Mouse (Mus musculus): ENCODE results near the gene Gm19935. TPM values are rescaled to one million over a fixed set of nuclear protein-coding genes. Genes with fewer than 3 reads are reported as not detected.

Gene Gm19935
- polyA plus RNA-seq, 1 experiment from 2014 or later = not detected

DNA sequence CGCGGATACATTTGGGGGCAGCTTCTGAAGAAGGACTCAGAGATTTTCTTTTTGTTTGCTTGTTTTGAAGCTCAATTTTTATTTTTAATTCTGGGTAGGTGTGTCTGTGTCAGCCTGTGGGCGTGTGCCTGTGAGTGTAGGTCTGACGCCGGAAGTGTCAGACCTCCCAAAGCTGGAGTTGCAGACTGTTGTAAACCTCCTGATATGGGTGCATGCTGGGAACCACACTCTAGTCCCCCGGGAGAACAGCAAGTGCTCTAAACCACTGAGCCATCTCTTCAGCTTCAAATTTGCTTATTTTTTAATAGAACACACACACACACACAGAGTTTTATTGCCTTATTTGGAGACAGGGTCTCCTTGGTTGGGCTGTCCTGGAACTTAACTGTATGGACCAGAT is 25.9 kb upstream of the Gm19935 start:
- no peaks in the 10 kb centered on the region for H3K9me3 ChIP-seq
- H3K27me3 ChIP-seq (ENCODE audit: insufficient read depth, poor library complexity, severe bottlenecking) = no peaks in the 10 kb centered on the region
- no peaks in the 10 kb centered on the region for H3K4me1 ChIP-seq
- WGBS = 80% methylated on average over 6 of the region's 6 CpGs
- no peaks in the 10 kb centered on the region for H3K36me3 ChIP-seq
- DNase-seq (ENCODE audit: low spot score) = no peak
- no peak overlapping the region for H3K4me3 ChIP-seq
- H3K27ac ChIP-seq = no peak overlapping the region

DNA sequence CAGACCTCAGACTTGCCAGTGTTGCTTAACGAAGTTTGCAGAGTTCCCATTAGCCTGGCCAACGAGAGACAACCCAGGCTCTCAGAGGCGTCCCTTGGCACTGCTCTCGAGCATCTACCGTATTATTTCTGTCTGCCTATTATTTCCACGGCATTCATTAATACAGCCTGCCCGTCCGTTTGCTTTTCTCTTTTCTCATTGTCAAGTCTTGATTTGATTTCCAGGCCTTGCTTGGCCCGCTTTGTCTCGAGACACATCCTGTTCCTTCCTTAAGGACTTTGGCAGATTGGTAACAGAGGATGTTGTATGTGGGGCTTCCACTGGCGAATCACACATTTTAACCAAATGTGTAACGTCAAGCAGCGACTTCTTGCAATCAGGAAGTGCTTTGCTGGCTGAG is 24.1 kb upstream of the Gm19935 start:
- DNase-seq (ENCODE audit: low spot score) = no peak
- Histone ChIP-seq H3K9me3 (no peaks in the 10 kb centered on the region), H3K4me3 (no peak overlapping the region), H3K4me1 (no peaks in the 10 kb centered on the region), H3K36me3 (no peaks in the 10 kb centered on the region), H3K27me3 (ENCODE audit: insufficient read depth, poor library complexity, severe bottlenecking) (no peaks in the 10 kb centered on the region), H3K27ac (no peak overlapping the region)
- 71% methylated on average over 13 of the region's 13 CpGs for WGBS

DNA sequence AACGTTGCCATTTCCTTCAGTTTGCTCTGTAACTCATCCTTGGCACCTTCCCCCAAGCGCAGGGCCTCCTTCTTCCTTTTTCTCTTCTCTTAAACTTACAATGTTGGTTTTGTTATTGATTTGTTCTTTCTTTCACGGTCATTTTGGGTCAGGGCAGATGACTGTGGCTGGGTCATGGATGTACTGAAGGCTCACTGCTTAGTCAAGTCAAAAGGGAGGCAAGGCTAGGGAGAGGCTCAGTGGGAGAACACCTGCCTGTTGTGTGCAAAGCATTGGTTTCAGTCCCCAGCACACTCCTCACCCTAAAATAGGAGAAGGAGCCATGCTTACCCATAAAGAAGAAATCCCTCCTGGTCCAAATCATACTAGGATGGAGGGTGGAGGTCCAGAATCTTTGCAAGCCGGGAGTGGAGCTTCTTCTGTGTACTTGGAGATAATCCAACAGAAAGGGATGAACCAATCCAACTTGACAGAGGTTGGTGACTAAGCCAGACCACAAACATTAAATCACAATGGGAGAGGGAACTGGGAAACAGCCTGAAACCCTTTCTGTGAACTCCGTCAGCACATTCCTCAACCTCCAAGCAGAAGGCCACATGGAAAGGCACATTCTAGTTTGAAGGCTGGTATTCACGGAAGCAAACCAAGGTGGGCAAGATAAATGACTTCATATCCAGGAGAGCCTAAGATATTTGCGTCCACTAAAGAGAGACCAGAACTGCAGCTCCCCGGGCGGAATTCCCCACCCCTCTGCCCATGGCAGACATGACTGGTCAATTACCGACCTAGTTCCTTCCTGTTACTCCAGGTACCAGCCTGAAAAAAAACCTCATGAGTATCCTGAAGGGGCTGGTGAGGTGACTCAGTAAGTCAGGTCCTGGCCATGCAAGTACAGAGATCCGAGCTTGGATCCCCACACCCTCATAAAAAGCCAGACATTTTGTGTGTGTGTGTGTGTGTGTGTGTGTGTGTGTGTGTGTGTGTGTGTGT is 22.8 kb upstream of the Gm19935 start:
- WGBS = 72% methylated on average over 11 of the region's 11 CpGs
- Histone ChIP-seq H3K27ac (no peak overlapping the region), H3K4me3 (no peak overlapping the region)

DNA sequence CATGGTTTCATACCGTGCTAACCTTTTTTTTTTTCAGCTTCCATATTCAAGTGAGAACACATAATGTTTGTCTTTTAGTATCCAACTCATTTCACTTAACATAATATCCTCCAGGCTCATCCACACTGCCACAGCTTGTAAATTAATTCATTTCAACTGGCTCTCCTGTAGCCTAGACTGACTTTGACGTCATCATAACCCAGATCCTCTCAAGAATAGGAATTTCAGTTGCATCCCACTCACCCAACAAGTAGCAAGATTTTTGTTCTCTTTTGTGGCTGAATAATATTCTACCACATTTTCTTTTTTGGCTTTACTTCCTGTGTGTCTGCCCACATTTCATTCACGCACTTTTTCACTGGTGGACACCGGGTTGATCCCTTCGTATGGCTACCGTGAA is 20.2 kb upstream of the Gm19935 start:
- Histone ChIP-seq H3K4me1 (0 out of 2 replicates have a peak, but pooled peaks cover 3% of the 10 kb centered on the region), H3K36me3 (no peaks in the 10 kb centered on the region), H3K9me3 (no peaks in the 10 kb centered on the region), H3K27ac (no peak overlapping the region), H3K4me3 (no peak overlapping the region), H3K27me3 (ENCODE audit: insufficient read depth, poor library complexity, severe bottlenecking) (no peaks in the 10 kb centered on the region)
- no peak for DNase-seq (ENCODE audit: low spot score)
- WGBS = 89% methylated on average over 6 of the region's 6 CpGs

More for the DNA sequence above, 22.8 kb upstream of the Gm19935 start:
- no peaks in the 10 kb centered on the region for H3K9me3 ChIP-seq
- DNase-seq (ENCODE audit: low spot score) = no peak
- no peaks in the 10 kb centered on the region for H3K4me1 ChIP-seq
- H3K27me3 ChIP-seq (ENCODE audit: insufficient read depth, poor library complexity, severe bottlenecking) = no peaks in the 10 kb centered on the region
- H3K36me3 ChIP-seq = no peaks in the 10 kb centered on the region

DNA sequence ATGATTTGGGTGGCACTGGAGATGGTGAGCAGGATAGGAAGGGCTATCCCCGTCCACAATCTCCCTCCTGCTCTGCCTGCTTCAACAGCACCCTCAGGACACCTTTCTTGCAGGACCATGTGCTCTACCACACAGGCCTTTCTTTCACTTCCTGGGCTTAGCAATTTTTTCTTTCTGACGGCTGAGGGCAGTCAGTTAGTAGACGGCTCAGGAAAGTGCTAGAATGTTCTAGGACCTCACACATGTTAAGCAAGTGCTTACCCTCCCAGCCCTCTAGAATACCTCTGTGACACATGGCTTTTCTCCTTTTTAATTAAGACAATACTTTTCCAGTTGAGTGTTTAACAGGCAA is 17.1 kb upstream of the Gm19935 start:
- Histone ChIP-seq H3K27ac (no peak overlapping the region), H3K4me1 (peaks cover 5% of the 10 kb centered on the region; the same call in 1 of the 2 replicates), H3K27me3 (ENCODE audit: insufficient read depth, poor library complexity, severe bottlenecking) (no peaks in the 10 kb centered on the region), H3K36me3 (no peaks in the 10 kb centered on the region), H3K4me3 (no peak overlapping the region), H3K9me3 (no peaks in the 10 kb centered on the region)
- 69% methylated on average over 3 of the region's 3 CpGs for WGBS
- no peak for DNase-seq (ENCODE audit: low spot score)

DNA sequence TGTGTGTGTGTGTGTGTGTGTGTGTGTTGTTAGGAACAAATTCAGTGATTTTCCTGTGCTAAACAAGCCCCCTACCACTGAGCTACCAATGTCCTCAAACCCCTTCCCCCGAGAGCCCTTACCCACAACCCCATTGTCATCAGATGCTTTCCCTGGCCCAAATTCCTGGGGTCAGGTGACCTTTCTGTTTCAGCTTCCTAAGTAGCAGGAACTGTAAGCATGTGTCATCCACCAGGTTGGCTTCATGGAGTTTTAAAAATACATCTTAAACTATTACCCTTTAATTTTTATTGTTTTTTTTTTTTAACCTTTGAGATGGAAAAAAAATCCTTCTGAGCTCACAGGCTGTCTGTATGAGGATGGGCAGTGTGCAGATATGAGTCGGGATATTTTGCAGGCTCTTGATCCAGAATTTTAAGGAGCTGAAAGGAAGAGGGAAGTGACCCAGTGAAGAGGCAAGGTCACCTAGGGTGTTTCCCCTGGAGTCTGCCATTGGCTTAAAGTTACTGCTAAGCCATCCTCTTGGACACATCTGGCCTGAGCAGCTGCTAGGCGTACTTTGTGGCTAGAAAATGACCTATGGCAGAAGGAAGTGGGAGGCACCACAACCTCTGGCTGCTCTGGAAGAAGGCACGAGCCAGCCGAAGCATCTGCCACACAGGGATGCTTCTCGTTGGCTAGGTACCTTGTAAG is 16.6 kb upstream of the Gm19935 start:
- Histone ChIP-seq H3K4me3 (no peak overlapping the region), H3K27ac (no peak overlapping the region), H3K27me3 (ENCODE audit: insufficient read depth, poor library complexity, severe bottlenecking) (no peaks in the 10 kb centered on the region), H3K36me3 (no peaks in the 10 kb centered on the region), H3K4me1 (peaks cover 10% of the 10 kb centered on the region; the same call in 1 of the 2 replicates), H3K9me3 (no peaks in the 10 kb centered on the region)
- WGBS = 72% methylated on average over 6 of the region's 6 CpGs
- no peak for DNase-seq (ENCODE audit: low spot score)

DNA sequence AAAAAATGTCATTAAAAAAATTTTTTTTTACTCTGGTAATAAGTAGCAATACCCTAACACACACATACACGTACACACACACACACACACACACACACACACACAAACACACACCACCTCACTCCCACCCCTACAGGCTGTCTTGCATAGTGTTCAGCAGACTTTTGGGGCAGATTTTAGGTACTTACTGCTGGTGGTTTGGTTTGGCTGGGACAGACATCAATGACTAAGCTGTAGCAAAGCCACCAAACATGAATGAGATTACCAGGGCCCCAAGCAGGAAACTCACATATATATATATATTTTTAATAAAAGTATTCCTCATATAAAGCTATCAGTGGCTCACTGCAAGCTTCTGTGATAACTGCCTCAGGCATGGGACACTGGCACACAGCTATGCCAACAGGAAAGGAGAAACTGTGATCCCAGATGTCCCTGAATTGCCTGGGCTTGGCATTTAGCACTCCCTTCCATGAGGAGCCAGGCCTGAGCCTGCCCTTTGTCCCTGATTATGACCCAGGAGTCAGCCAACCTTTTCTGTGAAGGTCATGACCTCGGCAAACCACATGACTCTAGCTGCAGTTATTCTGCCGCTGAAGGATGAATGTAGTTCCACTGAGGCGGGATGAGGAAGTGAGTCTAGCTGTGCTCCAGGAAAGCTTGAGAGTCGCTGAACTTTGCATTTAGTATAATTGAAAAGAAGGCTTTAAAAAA is 15.5 kb upstream of the Gm19935 start:
- H3K27ac ChIP-seq = no peak overlapping the region
- DNase-seq (ENCODE audit: low spot score) = no peak
- WGBS = 61% methylated on average over 5 of the region's 5 CpGs
- peaks cover 19% of the 10 kb centered on the region for H3K4me1 ChIP-seq
- no peak overlapping the region for H3K4me3 ChIP-seq
- H3K27me3 ChIP-seq (ENCODE audit: insufficient read depth, poor library complexity, severe bottlenecking) = no peaks in the 10 kb centered on the region
- no peaks in the 10 kb centered on the region for H3K36me3 ChIP-seq
- no peaks in the 10 kb centered on the region for H3K9me3 ChIP-seq

DNA sequence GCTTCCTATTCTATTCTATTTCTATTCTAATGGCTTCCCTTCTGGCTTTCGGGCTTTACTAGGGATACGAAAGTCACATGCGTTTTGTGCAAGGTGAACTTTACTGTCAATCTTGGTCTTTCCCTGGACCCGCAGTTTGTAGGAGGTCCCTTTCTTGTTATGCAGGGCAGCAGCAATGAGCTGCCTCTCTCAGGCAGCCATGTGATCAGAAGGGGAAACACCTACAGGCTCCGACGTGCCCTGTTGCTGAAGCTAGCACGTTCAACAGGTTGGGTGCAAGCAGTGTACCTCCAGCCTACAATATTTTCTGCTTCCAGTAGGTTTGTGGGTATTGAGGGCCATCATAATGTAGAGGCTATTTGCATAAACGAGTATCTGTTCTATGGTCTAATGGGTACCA is 13.8 kb upstream of the Gm19935 start:
- H3K36me3 ChIP-seq = no peaks in the 10 kb centered on the region
- no peak overlapping the region for H3K27ac ChIP-seq
- H3K4me3 ChIP-seq = no peak overlapping the region
- DNase-seq (ENCODE audit: low spot score) = no peak
- no peaks in the 10 kb centered on the region for H3K27me3 ChIP-seq (ENCODE audit: insufficient read depth, poor library complexity, severe bottlenecking)
- H3K9me3 ChIP-seq = no peaks in the 10 kb centered on the region
- peaks cover 19% of the 10 kb centered on the region for H3K4me1 ChIP-seq
- WGBS = 70% methylated on average over 8 of the region's 8 CpGs

DNA sequence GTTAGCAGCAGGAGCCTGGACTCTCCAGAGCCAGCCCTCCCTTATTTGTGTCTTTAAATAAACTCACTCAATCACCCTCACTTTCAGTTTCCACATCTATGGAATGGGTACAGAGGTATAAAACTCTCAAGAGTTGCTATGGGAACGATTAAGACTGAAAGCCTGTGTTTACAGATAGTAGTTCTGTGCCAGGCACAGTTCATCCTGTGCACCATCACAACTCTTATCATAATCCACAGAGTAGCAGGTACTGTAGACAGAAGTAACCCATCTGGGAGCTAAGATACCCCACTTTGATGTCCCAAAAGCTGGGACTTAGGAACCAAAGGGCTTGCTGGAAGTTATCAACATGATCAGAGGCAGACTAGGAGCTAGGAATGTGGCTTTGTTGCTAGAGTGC is 12.6 kb upstream of the Gm19935 start:
- Histone ChIP-seq H3K36me3 (no peaks in the 10 kb centered on the region), H3K27me3 (ENCODE audit: insufficient read depth, poor library complexity, severe bottlenecking) (no peaks in the 10 kb centered on the region), H3K9me3 (no peaks in the 10 kb centered on the region), H3K27ac (no peak overlapping the region), H3K4me3 (no peak overlapping the region), H3K4me1 (peaks cover 19% of the 10 kb centered on the region)
- WGBS = 70% methylated on average over 1 of the region's 1 CpGs
- DNase-seq (ENCODE audit: low spot score) = no peak

DNA sequence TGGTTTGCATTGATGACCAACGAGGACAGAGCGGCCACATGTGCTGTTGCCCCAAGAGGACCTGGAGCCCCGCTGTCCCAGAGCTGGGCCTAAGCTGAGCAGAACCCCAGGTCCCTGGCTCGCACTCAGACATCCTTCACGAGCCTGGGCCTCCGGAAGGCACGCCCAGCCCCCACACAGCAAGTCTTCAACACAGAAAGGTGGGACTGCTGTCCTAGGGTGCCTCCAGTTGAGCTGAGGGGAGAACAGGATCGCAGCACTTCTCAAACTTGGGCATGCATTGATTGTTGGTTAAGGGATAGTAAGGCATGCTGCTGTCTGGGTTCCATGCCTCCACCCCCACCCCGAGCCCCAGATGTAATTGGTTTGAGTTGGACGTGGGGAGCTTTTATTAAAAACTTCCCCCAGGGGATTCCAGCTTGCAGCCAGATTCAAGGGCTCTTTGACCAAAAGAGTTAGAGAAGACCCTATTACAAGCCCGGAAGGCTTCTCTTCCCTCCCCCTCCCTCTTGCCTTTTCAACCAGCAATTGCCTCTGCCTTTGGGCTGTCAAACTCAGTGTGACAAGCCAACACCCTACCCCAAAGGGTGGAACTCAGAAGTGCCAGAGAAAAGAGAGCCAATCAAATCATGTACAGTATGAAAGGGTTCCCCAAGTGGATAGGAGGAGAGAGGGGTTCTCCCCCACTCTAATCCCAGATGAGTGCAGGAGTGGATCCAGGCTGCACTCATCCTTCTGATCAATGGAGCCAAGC is 12.0 kb upstream of the Gm19935 start:
- WGBS = 2% methylated on average over 11 of the region's 11 CpGs
- Histone ChIP-seq H3K27me3 (ENCODE audit: insufficient read depth, poor library complexity, severe bottlenecking) (no peaks in the 10 kb centered on the region), H3K36me3 (no peaks in the 10 kb centered on the region), H3K9me3 (no peaks in the 10 kb centered on the region), H3K27ac (peak overlapping the region; percentile 85), H3K4me1 (peaks cover 18% of the 10 kb centered on the region), H3K4me3 (peak overlapping the region; percentile 64)
- DNase-seq (ENCODE audit: low spot score) = no peak

DNA sequence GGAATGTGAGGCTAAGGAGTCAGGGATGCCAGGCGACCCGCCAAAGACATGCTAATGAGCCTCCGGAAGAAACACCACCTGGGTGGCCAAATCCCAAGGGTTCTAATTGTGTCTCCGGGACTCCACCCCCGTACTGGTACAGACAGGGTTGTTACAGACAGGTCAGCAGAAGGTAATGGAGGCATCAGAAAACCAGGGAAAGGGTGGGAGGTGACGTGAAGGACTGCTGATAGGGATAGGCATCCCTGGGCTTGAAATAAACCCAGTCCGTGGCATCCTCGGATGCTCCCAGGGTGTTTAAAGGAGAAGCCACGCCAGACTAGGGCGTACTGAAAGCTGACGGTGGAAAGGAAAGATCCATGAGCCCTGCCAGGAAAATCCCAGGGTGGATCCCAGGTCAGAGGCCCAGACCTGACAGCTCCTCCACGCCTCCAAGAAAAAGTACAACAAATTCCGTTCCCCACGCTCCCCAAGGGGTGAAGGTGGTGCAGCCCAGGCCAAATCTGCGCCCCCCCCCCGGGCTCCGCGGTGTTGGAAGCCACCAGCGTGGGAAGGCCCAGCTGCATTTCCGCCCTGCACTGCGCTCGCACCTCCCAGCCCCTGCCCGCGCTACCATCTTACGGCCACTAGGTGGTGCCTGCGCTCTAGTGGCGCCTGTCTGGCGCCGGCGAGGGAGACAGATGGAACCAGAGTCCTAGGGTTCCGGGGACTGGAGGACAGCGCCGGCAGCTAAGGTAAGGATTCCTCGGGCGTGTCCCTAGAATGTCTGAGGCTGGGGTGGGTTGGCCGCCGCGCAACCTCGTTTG is 11.2 kb upstream of the Gm19935 start, which contains the start of gene Chd9:
TSS of gene Chd9 (plus strand) at position 172 of the 806 bp plus-strand sequence.
- H3K36me3 ChIP-seq = no peaks in the 10 kb centered on the region
- H3K4me3 ChIP-seq = peak within 1 kb of the TSS; percentile 64
- no peaks in the 10 kb centered on the region for H3K27me3 ChIP-seq (ENCODE audit: insufficient read depth, poor library complexity, severe bottlenecking)
- no peaks in the 10 kb centered on the region for H3K9me3 ChIP-seq
- WGBS = under 1% methylated on average over 39 of the region's 39 CpGs
- peak within 1 kb of the TSS; percentile 85 for H3K27ac ChIP-seq
- H3K4me1 ChIP-seq = peaks cover 16% of the 10 kb centered on the region
- DNase-seq (ENCODE audit: low spot score) = peak; percentile 94

DNA sequence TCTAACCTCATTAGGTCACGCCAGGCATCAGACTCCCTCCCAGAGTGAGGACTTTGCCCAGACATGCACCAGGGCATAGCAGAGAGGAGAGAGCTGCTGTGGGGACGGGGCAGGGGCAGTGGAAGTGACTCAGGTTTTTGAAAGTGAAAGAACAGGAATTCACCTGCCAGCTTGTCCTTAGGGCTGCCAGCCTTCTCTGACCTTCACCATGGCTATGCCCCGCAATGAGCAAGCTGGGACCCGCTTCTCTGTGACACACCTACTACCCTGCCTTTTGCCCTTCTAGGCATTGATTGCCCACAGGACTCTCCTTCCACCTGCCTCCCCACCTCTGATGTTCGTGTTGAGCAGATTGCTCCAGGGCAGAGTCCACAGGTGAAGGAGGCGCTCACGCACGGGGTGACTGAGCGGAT is 8.3 kb upstream of the Gm19935 start:
- no peak for DNase-seq (ENCODE audit: low spot score)
- Histone ChIP-seq H3K9me3 (no peaks in the 10 kb centered on the region), H3K4me3 (no peak overlapping the region), H3K27me3 (ENCODE audit: insufficient read depth, poor library complexity, severe bottlenecking) (no peaks in the 10 kb centered on the region), H3K4me1 (peaks cover 21% of the 10 kb centered on the region), H3K36me3 (no peaks in the 10 kb centered on the region), H3K27ac (no peak overlapping the region)
- 84% methylated on average over 9 of the region's 9 CpGs for WGBS
